Mouse (Mus musculus) ES-Bruce4 (cell line): Measurements from ENCODE around the gene Ern1. TPM values are rescaled to one million over a fixed set of nuclear protein-coding genes. Genes with fewer than 3 reads are reported as not detected.

Source experiments
- H3K27ac ChIP-seq: 2 replicates; pipeline ENCODE4 v1.5.1; 2012; ENCODE audit warnings: low read length, inconsistent platforms; ENCODE audit not compliant: insufficient read depth
- H3K27me3 ChIP-seq: 2 replicates; pipeline ENCODE4 v1.6.1; 2012; ENCODE audit warnings: mild to moderate bottlenecking, low read length, inconsistent platforms; ENCODE audit not compliant: control insufficient read depth, poor library complexity, insufficient read depth, severe bottlenecking
- H3K36me3 ChIP-seq: 2 replicates; pipeline ENCODE4 v1.6.1; 2012; ENCODE audit warnings: inconsistent platforms, mild to moderate bottlenecking, low read length, moderate library complexity; ENCODE audit not compliant: control insufficient read depth, poor library complexity, insufficient read depth, severe bottlenecking
- H3K4me1 ChIP-seq: one replicate; pipeline ENCODE4 v1.8.1; 2011; ENCODE audit warnings: low read length; ENCODE audit not compliant: control insufficient read depth, insufficient read depth
- H3K4me3 ChIP-seq: 2 replicates; pipeline ENCODE4 v1.5.1; 2011; ENCODE audit warnings: low read depth, mild to moderate bottlenecking, low read length
- H3K9ac ChIP-seq: 2 replicates; pipeline ENCODE4 v1.6.1; 2012; ENCODE audit warnings: low read depth, mild to moderate bottlenecking, inconsistent platforms; ENCODE audit not compliant: poor library complexity, severe bottlenecking
- H3K9me3 ChIP-seq: replicated peaks from 2 replicates; pipeline ENCODE4 v1.6.1; 2012; ENCODE audit warnings: mild to moderate bottlenecking, low read length, inconsistent platforms; ENCODE audit not compliant: control insufficient read depth, poor library complexity, insufficient read depth, severe bottlenecking
- CTCF ChIP-seq: IDR thresholded peaks from one replicate; pipeline ENCODE4 v1.8.1; 2011; ENCODE audit warnings: low read depth, low read length
- EP300 ChIP-seq: IDR thresholded peaks from 2 replicates; pipeline ENCODE4 v1.6.1; 2011; ENCODE audit warnings: low read depth, low read length; ENCODE audit not compliant: insufficient read depth
- POLR2A ChIP-seq: IDR thresholded peaks from one replicate; pipeline ENCODE4 v1.8.1; 2011; ENCODE audit warnings: low read length; ENCODE audit not compliant: insufficient read depth
- polyA plus RNA-seq: library from polyadenylated mRNA; stranded (reverse); fragments of >200 nt; gene quantifications from 2 replicates; pipeline ENCODE4 v1.2.4, GENCODE M21; 2011; ENCODE audit warnings: low read depth; ENCODE audit not compliant: missing spikeins, insufficient read depth, insufficient read length

Ern1 gene
- polyA plus RNA-seq, 1 experiment: 9.4 TPM

DNA sequence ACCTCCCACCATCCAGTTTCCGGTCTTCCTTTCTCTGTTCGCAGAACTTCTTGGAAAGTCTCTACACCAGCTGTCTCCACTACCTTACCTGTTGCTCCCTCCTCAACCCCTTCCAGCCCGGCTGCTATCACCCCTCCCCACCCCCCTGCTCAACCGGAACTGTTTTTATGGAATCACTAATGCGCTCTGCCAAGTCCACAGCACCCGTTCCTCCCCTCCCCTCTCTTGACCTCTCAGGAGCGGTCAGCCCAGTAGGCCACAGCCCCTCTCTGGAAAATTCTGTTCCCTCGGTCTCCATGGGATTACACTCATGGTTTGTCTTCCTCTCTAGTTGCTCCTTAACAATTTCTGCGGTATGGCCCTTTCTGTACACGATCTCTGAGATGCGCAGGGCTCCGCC lies 134.5 kb downstream of the Ern1 start, which contains the start of gene Scn4a:
TSS of gene Scn4a (minus strand) at position 101 of the 400 bp plus-strand sequence.
- TF ChIP-seq POLR2A (no peak), CTCF (no peak), EP300 (no peak)
- H3K36me3 ChIP-seq: no peaks in the 10 kb centered on the region
- H3K27me3 ChIP-seq: no peaks in the 10 kb centered on the region
- H3K27ac ChIP-seq: no peak within 1 kb of the TSS
- no peak within 1 kb of the TSS for H3K4me3 ChIP-seq
- H3K4me1 ChIP-seq: no peaks in the 10 kb centered on the region
- no peaks in the 10 kb centered on the region for H3K9me3 ChIP-seq
- H3K9ac ChIP-seq: no peak within 1 kb of the TSS

DNA sequence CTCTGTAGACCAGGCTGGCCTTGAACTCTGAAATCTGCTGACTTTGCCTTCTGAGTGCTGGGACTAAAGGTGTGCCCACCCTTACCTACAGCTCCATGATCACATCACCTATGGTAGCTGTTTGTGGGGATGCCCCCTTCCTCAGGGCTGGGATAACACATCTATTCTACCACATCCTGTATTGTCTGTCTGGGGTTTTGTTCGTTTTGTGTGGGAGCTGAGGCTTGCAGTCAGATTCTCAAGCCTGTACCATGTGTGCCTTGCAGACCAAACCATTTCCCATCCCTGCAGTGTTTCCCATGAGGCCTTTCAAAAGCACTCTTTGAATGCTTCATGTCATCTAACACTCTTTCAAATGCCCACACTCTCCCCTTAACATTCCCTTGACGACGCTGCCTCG lies 135.7 kb downstream of the Ern1 start:
- H3K4me3 ChIP-seq: no peak overlapping the region
- H3K4me1 ChIP-seq: no peaks in the 10 kb centered on the region
- H3K36me3 ChIP-seq: no peaks in the 10 kb centered on the region
- no peaks in the 10 kb centered on the region for H3K9me3 ChIP-seq
- H3K9ac ChIP-seq: no peak overlapping the region
- TF ChIP-seq EP300 (no peak), CTCF (no peak), POLR2A (no peak)
- H3K27ac ChIP-seq: no peak overlapping the region
- H3K27me3 ChIP-seq: no peaks in the 10 kb centered on the region

DNA sequence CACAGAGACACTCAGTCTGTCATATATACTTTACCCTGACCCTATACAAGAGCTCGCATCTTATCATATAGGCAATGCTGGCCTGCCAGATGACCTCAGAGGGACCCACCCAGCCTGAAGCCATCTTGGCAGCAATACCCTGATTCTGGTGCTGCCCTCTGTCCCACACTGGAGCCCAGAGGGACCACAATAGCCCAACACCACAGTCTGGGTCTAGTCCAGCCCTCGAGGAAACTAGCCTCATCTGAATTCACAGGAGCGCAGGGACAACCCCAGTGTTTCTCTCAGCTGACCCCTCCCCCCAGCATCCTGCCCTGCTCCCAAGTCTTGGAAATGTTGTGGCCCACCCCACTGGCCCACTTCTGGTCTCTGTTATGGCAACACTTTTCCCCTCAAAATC lies 136.4 kb downstream of the Ern1 start:
- Histone ChIP-seq H3K4me3 (no peak overlapping the region), H3K27ac (no peak overlapping the region), H3K4me1 (no peaks in the 10 kb centered on the region), H3K36me3 (no peaks in the 10 kb centered on the region), H3K9me3 (no peaks in the 10 kb centered on the region), H3K9ac (no peak overlapping the region), H3K27me3 (no peaks in the 10 kb centered on the region)
- TF ChIP-seq EP300: no peak
- no peak for TF ChIP-seq CTCF
- no peak for TF ChIP-seq POLR2A

DNA sequence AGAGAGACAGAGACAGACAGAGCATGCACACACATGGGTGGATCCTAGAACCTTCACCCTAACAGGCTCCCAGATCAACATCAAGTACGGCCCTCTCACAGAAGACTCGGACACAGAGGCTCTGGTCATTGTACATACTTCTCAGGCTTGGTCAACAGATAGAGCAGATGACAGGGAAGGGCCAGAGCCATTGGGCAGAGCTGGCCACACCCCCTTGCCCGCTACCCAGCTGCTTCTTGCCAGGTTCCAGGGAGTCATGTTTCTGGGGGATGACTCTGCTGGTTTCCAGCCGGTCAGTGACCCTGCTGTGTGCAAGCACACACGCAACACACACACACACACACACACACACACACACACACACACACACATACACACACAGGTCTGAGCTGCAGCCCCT lies 136.8 kb downstream of the Ern1 start:
- H3K4me1 ChIP-seq: no peaks in the 10 kb centered on the region
- H3K27me3 ChIP-seq: no peaks in the 10 kb centered on the region
- H3K9ac ChIP-seq: no peak overlapping the region
- no peak overlapping the region for H3K27ac ChIP-seq
- no peaks in the 10 kb centered on the region for H3K9me3 ChIP-seq
- TF ChIP-seq CTCF (no peak), POLR2A (no peak), EP300 (no peak)
- no peaks in the 10 kb centered on the region for H3K36me3 ChIP-seq
- H3K4me3 ChIP-seq: no peak overlapping the region

DNA sequence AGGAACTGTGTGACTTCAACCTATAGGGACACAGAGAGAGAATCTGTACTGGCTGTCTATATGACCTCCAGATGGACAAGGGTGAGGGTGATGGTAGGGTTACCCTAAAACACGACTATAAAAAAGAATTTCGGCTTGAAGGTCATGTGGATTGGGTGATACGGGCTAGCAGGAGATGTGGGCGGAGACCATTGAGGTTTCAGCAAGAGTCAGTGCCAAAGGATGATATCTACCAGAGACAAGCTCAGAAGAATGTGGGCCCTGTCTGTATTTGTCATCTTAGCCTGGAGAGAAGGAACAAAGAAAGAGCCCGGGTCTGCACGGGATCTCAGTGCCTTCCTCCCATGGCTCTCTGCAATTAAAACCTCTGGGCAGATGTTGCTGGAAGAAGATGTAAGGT lies 137.9 kb downstream of the Ern1 start:
- no peaks in the 10 kb centered on the region for H3K27me3 ChIP-seq
- H3K4me1 ChIP-seq: no peaks in the 10 kb centered on the region
- TF ChIP-seq CTCF: no peak
- no peak for TF ChIP-seq POLR2A
- no peak for TF ChIP-seq EP300
- H3K36me3 ChIP-seq: no peaks in the 10 kb centered on the region
- no peak overlapping the region for H3K27ac ChIP-seq
- H3K9ac ChIP-seq: no peak overlapping the region
- no peak overlapping the region for H3K4me3 ChIP-seq
- no peaks in the 10 kb centered on the region for H3K9me3 ChIP-seq

DNA sequence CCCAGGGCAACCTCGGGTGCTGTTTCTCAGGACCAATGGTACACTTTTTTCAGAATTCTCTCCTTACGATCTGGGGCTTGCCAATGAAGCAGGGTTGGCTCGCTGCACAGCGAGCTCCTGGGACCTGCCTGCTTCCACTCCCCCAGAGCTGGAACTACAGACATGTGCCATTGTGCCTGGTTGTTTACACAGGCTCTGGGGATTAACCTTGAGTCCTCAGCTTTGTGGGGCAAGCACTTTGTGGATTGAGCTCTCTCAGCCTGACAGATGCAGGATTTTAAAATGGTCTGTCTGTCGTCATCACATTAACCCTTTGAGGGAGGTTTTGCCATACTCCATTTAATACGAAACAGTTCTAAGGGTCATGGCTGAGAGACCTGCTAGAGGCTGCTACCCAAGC lies 142.7 kb downstream of the Ern1 start:
- no peaks in the 10 kb centered on the region for H3K27me3 ChIP-seq
- no peak overlapping the region for H3K27ac ChIP-seq
- H3K9ac ChIP-seq: no peak overlapping the region
- TF ChIP-seq CTCF (no peak), POLR2A (no peak), EP300 (no peak)
- H3K9me3 ChIP-seq: no peaks in the 10 kb centered on the region
- H3K4me1 ChIP-seq: no peaks in the 10 kb centered on the region
- no peaks in the 10 kb centered on the region for H3K36me3 ChIP-seq
- no peak overlapping the region for H3K4me3 ChIP-seq

Other genes starting within 250 kb of the Ern1 start
- 139 and 156 TPM in 2 replicates for gene Ftsj3, start 231.8 kb downstream of the Ern1 start, polyA plus RNA-seq
- 170 and 188 TPM in 2 replicates for gene Psmc5, start 231.7 kb downstream of the Ern1 start, polyA plus RNA-seq
- 75.6 and 78.1 TPM in 2 replicates for gene Smarcd2, start 214.9 kb downstream of the Ern1 start, polyA plus RNA-seq
- gene Tcam1, start 211.2 kb downstream of the Ern1 start, polyA plus RNA-seq: 0.44 and 0.45 TPM in 2 replicates
- not detected in 2 replicates for gene Gh, start 186.0 kb downstream of the Ern1 start, polyA plus RNA-seq
- gene Cd79b, start 173.1 kb downstream of the Ern1 start, polyA plus RNA-seq: 0.75 and 1.5 TPM in 2 replicates
- gene Scn4a, start 134.6 kb downstream of the Ern1 start, polyA plus RNA-seq: not detected in 2 replicates
- not detected in 2 replicates for gene Prr29, start 122.4 kb downstream of the Ern1 start, polyA plus RNA-seq
- gene Icam2, start 99.8 kb downstream of the Ern1 start, polyA plus RNA-seq: not detected in 2 replicates
- gene Tex2, start 125.6 kb upstream of the Ern1 start, polyA plus RNA-seq: 28.8 and 31.3 TPM in 2 replicates